Mouse (Mus musculus) limb, embryonic 11.5 days (tissue): Measurements from ENCODE around the gene Fermt3. TPM values are rescaled to one million over a fixed set of nuclear protein-coding genes. Genes with fewer than 3 reads are reported as not detected.
A peak's percentile ranks its signal among the peaks of the same experiment; 100 is the strongest.
"Not testable (repeated sequence)": the region's sequence is repeated elsewhere in the genome, so short reads cannot be mapped to it uniquely, and the experiment has no call there.

Experiments used
- ATAC-seq: fragments of 200-750 bp; cut with Nextera tagmentation; 2 replicates; pipeline ENCODE4 v1.8.0; 2017; ENCODE audit warnings: low read depth; ENCODE audit not compliant: insufficient number of reproducible peaks, low FRiP score, low TSS enrichment
- DNase-seq: peaks from one replicate; pipeline ENCODE4 v3.0.0-alpha.2; 2015; ENCODE audit warnings: low spot score
- H3K27ac ChIP-seq: fragments of 300-500 bp; sonication (generic); replicated peaks from 2 replicates; pipeline ENCODE4 v1.5.1; 2014; ENCODE audit warnings: low read depth, mild to moderate bottlenecking, low read length
- H3K27me3 ChIP-seq: fragments of 300-500 bp; sonication (generic); 2 replicates; pipeline ENCODE4 v1.6.1; 2014; ENCODE audit warnings: mild to moderate bottlenecking, low read length, mixed read lengths; ENCODE audit not compliant: control insufficient read depth, insufficient read depth
- H3K36me3 ChIP-seq: fragments of 300-500 bp; sonication (generic); 2 replicates; pipeline ENCODE4 v1.6.1; 2014; ENCODE audit warnings: mild to moderate bottlenecking, low read length, moderate library complexity, mixed read lengths; ENCODE audit not compliant: control insufficient read depth, insufficient read depth
- H3K4me1 ChIP-seq: fragments of 300-500 bp; sonication (generic); 2 replicates; pipeline ENCODE4 v1.6.1; 2014; ENCODE audit warnings: low read length, mixed read lengths; ENCODE audit not compliant: control insufficient read depth, insufficient read depth
- H3K4me2 ChIP-seq: fragments of 300-500 bp; sonication (generic); 2 replicates; pipeline ENCODE4 v1.6.1; 2014; ENCODE audit warnings: low read depth, mild to moderate bottlenecking, moderate library complexity; ENCODE audit not compliant: severe bottlenecking
- H3K4me3 ChIP-seq: fragments of 300-500 bp; sonication (generic); 2 replicates; pipeline ENCODE4 v1.5.1; 2014; ENCODE audit warnings: low read depth, low read length
- H3K9ac ChIP-seq: fragments of 300-500 bp; sonication (generic); 2 replicates; pipeline ENCODE4 v1.6.1; 2014; ENCODE audit warnings: mild to moderate bottlenecking, low read length
- H3K9me3 ChIP-seq: fragments of 300-500 bp; sonication (generic); 2 replicates; pipeline ENCODE4 v1.6.1; 2016; ENCODE audit warnings: low read length; ENCODE audit not compliant: control insufficient read depth
- WGBS: fragments of 180-500 bp; shearing (Covaris S2); extraction: QIAGEN DNeasy Blood & Tissue Kit; methylation state at CpG from one replicate; pipeline ENCODE4 v1.1.7; 2014; 5-methylcytosine and 5-hydroxymethylcytosine counted together
- polyA plus RNA-seq: library from polyadenylated mRNA; unstranded; fragments of >200 nt; fragmentation: Nextera tagmentation; extraction: Ambion mirVana; gene quantifications from 2 replicates; pipeline ENCODE4 v1.2.1, GENCODE M21; 2014

Fermt3 gene
- polyA plus RNA-seq, 1 experiment from 2014 or later: 7.1 TPM

- H3K27ac ChIP-seq: peak within 1 kb of the TSS; percentile 33; the same call in 1 of the 2 replicates
- peaks cover 20% of the 10 kb centered on the region for H3K4me1 ChIP-seq
- DNase-seq: peak; percentile 90
- ATAC-seq: peak; percentile 61; the same call in 1 of the 2 replicates
- whole genome bisulfite sequencing: under 1% methylated on average over 24 of the region's 24 CpGs
- peak within 1 kb of the TSS; percentile 52 for H3K4me3 ChIP-seq
- H3K36me3 ChIP-seq: peaks cover 10% of the 10 kb centered on the region
- peak within 1 kb of the TSS; percentile 82 for H3K4me2 ChIP-seq
- peak within 1 kb of the TSS; percentile 72 for H3K9ac ChIP-seq
- no peaks in the 10 kb centered on the region for H3K9me3 ChIP-seq
- H3K27me3 ChIP-seq: no peaks in the 10 kb centered on the region
These were observed 23.3 kb downstream of the Fermt3 start, which contains the start of the genes Nudt22 and Trpt1 for GRCm38 (mm10) chr19:6996006-6996405. TSS of gene Nudt22 (minus strand) at chr19:6996117. TSS of gene Trpt1 (plus strand) at chr19:6996131.

GRCm38 (mm10) chr19:6995255-6995991, 23.8 kb downstream of the Fermt3 start:
- 49% methylated on average over 21 of the region's 21 CpGs for WGBS
- ATAC-seq: no peak
- Histone ChIP-seq H3K4me2 (peak overlapping the region; percentile 82), H3K27me3 (no peaks in the 10 kb centered on the region), H3K9me3 (no peaks in the 10 kb centered on the region), H3K36me3 (peaks cover 10% of the 10 kb centered on the region), H3K4me1 (peaks cover 20% of the 10 kb centered on the region), H3K4me3 (peak overlapping the region; percentile 52), H3K27ac (0 out of 2 replicates have a peak overlapping the region, but pooled peaks have one; percentile 33), H3K9ac (peak overlapping the region; percentile 55)
- DNase-seq: no peak

GRCm38 (mm10) chr19:6994489-6994888, 24.8 kb downstream of the Fermt3 start:
- Histone ChIP-seq H3K9ac (no peak overlapping the region), H3K4me1 (peaks cover 20% of the 10 kb centered on the region), H3K27ac (no peak overlapping the region), H3K27me3 (no peaks in the 10 kb centered on the region), H3K9me3 (no peaks in the 10 kb centered on the region), H3K4me2 (peak overlapping the region; percentile 2; the same call in 1 of the 2 replicates), H3K36me3 (peaks cover 10% of the 10 kb centered on the region), H3K4me3 (no peak overlapping the region)
- ATAC-seq (no peak), DNase-seq (no peak)
- 78% methylated on average over 8 of the region's 8 CpGs for WGBS

- no peak overlapping the region for H3K4me3 ChIP-seq
- H3K4me1 ChIP-seq: peaks cover 20% of the 10 kb centered on the region
- peaks cover 6% of the 10 kb centered on the region; the same call in 1 of the 2 replicates for H3K36me3 ChIP-seq
- H3K27me3 ChIP-seq: no peaks in the 10 kb centered on the region
- H3K27ac ChIP-seq: no peak overlapping the region
- no peak overlapping the region for H3K9ac ChIP-seq
- WGBS: 90% methylated on average over 8 of the region's 8 CpGs
- ATAC-seq (no peak), DNase-seq (no peak)
- no peak overlapping the region for H3K4me2 ChIP-seq
- H3K9me3 ChIP-seq: no peaks in the 10 kb centered on the region
These were observed 25.3 kb downstream of the Fermt3 start for GRCm38 (mm10) chr19:6994002-6994401.

GRCm38 (mm10) chr19:6993011-6993770, 26.1 kb downstream of the Fermt3 start:
- no peaks in the 10 kb centered on the region for H3K9me3 ChIP-seq
- 61% methylated on average over 14 of the region's 14 CpGs for WGBS
- DNase-seq: no peak
- peaks cover 2% of the 10 kb centered on the region; the same call in 1 of the 2 replicates for H3K36me3 ChIP-seq
- H3K4me2 ChIP-seq: peak overlapping the region; percentile 95
- H3K27me3 ChIP-seq: no peaks in the 10 kb centered on the region
- H3K4me3 ChIP-seq: peak overlapping the region; percentile 45
- no peak for ATAC-seq
- H3K9ac ChIP-seq: peak overlapping the region; percentile 54
- no peak overlapping the region for H3K27ac ChIP-seq
- H3K4me1 ChIP-seq: peaks cover 21% of the 10 kb centered on the region

- peaks cover 25% of the 10 kb centered on the region for H3K4me1 ChIP-seq
- WGBS: 3% methylated on average over 37 of the region's 37 CpGs
These were observed 27.0 kb downstream of the Fermt3 start, which contains the start of gene Dnajc4 for GRCm38 (mm10) chr19:6992011-6992858. TSS of gene Dnajc4 (minus strand) at chr19:6992572.

GRCm38 (mm10) chr19:6991166-6991565, 28.1 kb downstream of the Fermt3 start:
- peaks cover 24% of the 10 kb centered on the region for H3K4me1 ChIP-seq
- H3K9ac ChIP-seq, H3K4me2 ChIP-seq, H3K27ac ChIP-seq, H3K9me3 ChIP-seq, H3K27me3 ChIP-seq, ATAC-seq, H3K4me3 ChIP-seq, H3K36me3 ChIP-seq, DNase-seq: not testable (repeated sequence)
- WGBS: 96% methylated on average over 6 of the region's 6 CpGs

More at GRCm38 (mm10) chr19:6992011-6992858, 27.0 kb downstream of the Fermt3 start, which contains the start of gene Dnajc4:
- ATAC-seq (peak; percentile 86), DNase-seq (peak; percentile 96)
- peak within 1 kb of the TSS; percentile 95 for H3K4me2 ChIP-seq
- H3K27me3 ChIP-seq: no peaks in the 10 kb centered on the region
- H3K4me3 ChIP-seq: peak within 1 kb of the TSS; percentile 45
- no peaks in the 10 kb centered on the region for H3K36me3 ChIP-seq
- no peaks in the 10 kb centered on the region for H3K9me3 ChIP-seq
- H3K9ac ChIP-seq: peak within 1 kb of the TSS; percentile 70
- H3K27ac ChIP-seq: no peak within 1 kb of the TSS
